Mouse (Mus musculus) G1E (cell line): ENCODE data around the gene Eif3f. TPM values are rescaled to one million over a fixed set of nuclear protein-coding genes. Genes with fewer than 3 reads are reported as not detected.

Experiments used
- ATAC-seq: 2 replicates; pipeline ENCODE4 v1.8.0; 2016; ENCODE audit warnings: mild to moderate bottlenecking; ENCODE audit not compliant: insufficient number of reproducible peaks, poor library complexity, low FRiP score, severe bottlenecking; ENCODE audit errors: extremely low read depth
- DNase-seq: peaks from one replicate; pipeline ENCODE4 v3.0.0; 2012; ENCODE audit warnings: low spot score
- H3K27me3 ChIP-seq: 2 replicates; pipeline ENCODE4 v1.6.1; 2012; ENCODE audit warnings: mild to moderate bottlenecking, low read length, inconsistent platforms; ENCODE audit not compliant: insufficient read depth
- H3K36me3 ChIP-seq: replicated peaks from 2 replicates; pipeline ENCODE3; 2012; ENCODE audit warnings: mild to moderate bottlenecking, inconsistent platforms
- H3K4me1 ChIP-seq: 2 replicates; pipeline ENCODE4 v1.6.1; 2012; ENCODE audit warnings: low read depth, low read length, inconsistent platforms, mixed read lengths; ENCODE audit not compliant: insufficient read depth
- H3K4me3 ChIP-seq: 2 replicates; pipeline ENCODE4 v1.5.1; 2012; ENCODE audit warnings: low read depth, mild to moderate bottlenecking, inconsistent platforms, low read length, moderate library complexity, mixed read lengths
- H3K9me3 ChIP-seq: replicated peaks from 2 replicates; pipeline ENCODE4 v1.6.1; 2012; ENCODE audit warnings: inconsistent platforms
- CTCF ChIP-seq: IDR thresholded peaks from 2 replicates; pipeline ENCODE4 v1.5.1; 2012; ENCODE audit warnings: low read depth, low read length, inconsistent platforms, mixed read lengths
- GATA1 ChIP-seq: IDR thresholded peaks from 2 replicates; pipeline ENCODE4 v1.6.1; 2012; ENCODE audit warnings: borderline replicate concordance, low read length, inconsistent platforms, mixed read lengths
- GATA2 ChIP-seq: IDR thresholded peaks from 2 replicates; pipeline ENCODE4 v1.6.1; 2012; ENCODE audit warnings: low read depth, low read length, inconsistent platforms, borderline replicate concordance
- POLR2AphosphoS5 ChIP-seq: IDR thresholded peaks from 2 replicates; pipeline ENCODE4 v1.6.1; 2012; ENCODE audit warnings: low read depth, low read length, inconsistent platforms; ENCODE audit not compliant: insufficient replicate concordance
- TAL1 ChIP-seq: conservative IDR thresholded peaks from 2 replicates; pipeline ENCODE4 v1.6.1; 2012; ENCODE audit warnings: low read depth, low read length, inconsistent platforms, mixed read lengths
- polyA plus RNA-seq: library from polyadenylated mRNA; stranded (reverse); fragments of >175 nt; gene quantifications from 2 replicates; pipeline ENCODE4 v1.2.3, GENCODE M21; 2012
- total RNA-seq, 2 experiments: library from RNA; stranded (forward) in 1 of 2; stranded (reverse) in 1 of 2; fragments of 200-1000 nt in 1 of 2; fragments of >200 nt in 1 of 2; fragmentation: Nextera tagmentation in 1 of 2; gene quantifications; 2 replicates each; pipeline ENCODE4 v1.2.3; 2014 to 2017

Gene Eif3f
- total and polyA plus RNA-seq, 3 experiments = 111 to 677 (median 223) TPM

- no peak for ATAC-seq
- H3K4me3 ChIP-seq = no peak overlapping the region
Measured at GRCm38 (mm10) chr7:108957734-108958133, 23.5 kb downstream of the Eif3f start.

DNA sequence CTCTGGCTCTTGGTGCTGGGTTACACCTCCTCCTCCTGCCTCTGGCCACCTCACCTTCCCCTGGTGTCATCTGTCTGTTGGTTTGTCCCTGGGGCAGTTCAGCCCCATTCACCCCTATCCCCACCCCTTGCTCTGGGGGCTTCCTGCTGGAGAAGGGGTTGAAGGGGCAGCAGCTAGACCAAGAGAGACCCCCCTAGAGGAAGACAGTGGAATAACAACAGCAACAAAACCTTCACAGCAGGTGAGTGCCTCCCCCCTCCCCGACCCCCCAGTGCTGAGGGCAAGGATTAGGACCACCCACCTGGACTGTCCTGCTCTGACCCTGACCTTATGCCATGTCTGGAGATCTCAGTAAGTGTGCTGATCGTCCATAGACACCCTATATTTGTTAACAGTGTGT, 31.8 kb downstream of the Eif3f start:
- no peaks in the 10 kb centered on the region for H3K36me3 ChIP-seq
- TF ChIP-seq POLR2AphosphoS5 (no peak), CTCF (peak; percentile 58)
- no peaks in the 10 kb centered on the region for H3K9me3 ChIP-seq
- no peak overlapping the region for H3K4me3 ChIP-seq
- DNase-seq (no peak), ATAC-seq (no peak; the same call in 1 of the 2 replicates)
- H3K4me1 ChIP-seq = no peaks in the 10 kb centered on the region
- peaks cover 5% of the 10 kb centered on the region for H3K27me3 ChIP-seq

More at GRCm38 (mm10) chr7:108957734-108958133, 23.5 kb downstream of the Eif3f start:
- TF ChIP-seq GATA2 = no peak
- Histone ChIP-seq H3K4me1 (no peaks in the 10 kb centered on the region), H3K27me3 (peaks cover 6% of the 10 kb centered on the region; the same call in 1 of the 2 replicates), H3K36me3 (no peaks in the 10 kb centered on the region), H3K9me3 (no peaks in the 10 kb centered on the region)
- DNase-seq = no peak

DNA sequence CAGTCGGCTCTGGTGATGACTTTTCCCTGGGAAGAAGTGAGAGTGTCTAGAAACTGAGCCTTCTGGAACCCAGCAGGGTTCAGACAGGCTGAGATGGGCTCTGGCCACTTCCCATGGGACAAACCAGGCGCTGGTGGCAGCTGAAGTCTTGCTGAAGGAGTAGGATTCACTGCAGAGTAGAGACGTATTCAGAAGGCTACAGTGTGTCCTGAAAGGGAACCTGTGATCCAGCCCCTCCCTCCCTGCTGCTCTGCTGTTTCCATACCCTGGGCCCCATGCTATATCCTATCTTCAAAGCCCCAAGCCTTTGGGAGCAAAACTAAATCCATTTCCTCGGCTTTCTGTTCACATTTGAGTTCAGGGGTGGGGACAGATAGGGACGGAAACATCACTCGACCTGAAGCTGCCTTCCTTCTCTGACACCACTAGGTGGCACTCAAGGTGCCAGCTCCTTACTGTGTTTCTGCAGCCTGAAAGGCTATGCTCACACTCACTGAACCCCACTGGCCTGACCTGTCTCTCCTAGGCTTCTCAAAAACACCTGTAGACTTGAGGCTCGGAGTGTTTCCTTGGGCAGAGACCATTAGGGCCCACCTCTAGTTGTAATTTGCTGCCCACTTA, 32.6 kb downstream of the Eif3f start:
- H3K4me1 ChIP-seq = no peaks in the 10 kb centered on the region
- DNase-seq (peak; percentile 16), ATAC-seq (peak; percentile 72)
- no peak overlapping the region for H3K4me3 ChIP-seq
- peak; percentile 82 for TF ChIP-seq CTCF
- TF ChIP-seq GATA1 = no peak
- H3K27me3 ChIP-seq = peaks cover 5% of the 10 kb centered on the region
- no peaks in the 10 kb centered on the region for H3K36me3 ChIP-seq
- H3K9me3 ChIP-seq = no peaks in the 10 kb centered on the region

DNA sequence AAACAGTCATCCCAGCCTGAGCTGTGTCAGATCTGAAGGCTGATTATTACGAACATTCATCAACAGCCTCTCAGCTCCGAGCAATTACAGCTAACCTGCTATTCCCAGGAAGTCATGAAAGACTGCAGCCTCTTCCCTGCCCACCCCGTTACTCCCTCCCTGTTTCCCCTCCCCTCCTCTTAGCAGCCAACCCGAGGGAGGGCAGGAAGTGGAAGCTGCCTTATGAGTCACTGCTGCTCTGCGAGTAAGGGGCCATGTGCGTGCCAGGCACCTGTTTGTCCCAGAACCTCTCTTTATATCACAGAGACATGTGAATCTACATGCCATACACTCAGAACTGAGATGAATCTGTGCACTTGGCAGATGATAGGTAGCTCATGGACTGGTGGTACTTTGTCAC, 34.0 kb downstream of the Eif3f start:
- Histone ChIP-seq H3K4me1 (no peaks in the 10 kb centered on the region), H3K36me3 (no peaks in the 10 kb centered on the region), H3K27me3 (peaks cover 8% of the 10 kb centered on the region), H3K4me3 (no peak overlapping the region), H3K9me3 (no peaks in the 10 kb centered on the region)
- no peak for TF ChIP-seq GATA2
- TF ChIP-seq GATA1 = no peak
- no peak for TF ChIP-seq CTCF
- no peak for TF ChIP-seq POLR2AphosphoS5
- no peak for TF ChIP-seq TAL1
- DNase-seq (no peak), ATAC-seq (no peak)

- no peak for TF ChIP-seq GATA1
- TF ChIP-seq GATA2 = no peak
- no peak for TF ChIP-seq TAL1
- TF ChIP-seq CTCF = no peak
- TF ChIP-seq POLR2AphosphoS5 = no peak
- ATAC-seq (no peak), DNase-seq (no peak)
- Histone ChIP-seq H3K36me3 (no peaks in the 10 kb centered on the region), H3K9me3 (no peaks in the 10 kb centered on the region), H3K27me3 (peaks cover 8% of the 10 kb centered on the region), H3K4me1 (no peaks in the 10 kb centered on the region), H3K4me3 (no peak overlapping the region)
Measured at GRCm38 (mm10) chr7:108972273-108972672, 38.1 kb downstream of the Eif3f start.

GRCm38 (mm10) chr7:108985934-108986708, 51.9 kb downstream of the Eif3f start:
- no peak for ATAC-seq
- H3K27me3 ChIP-seq = no peaks in the 10 kb centered on the region
- no peak overlapping the region for H3K4me3 ChIP-seq
- H3K36me3 ChIP-seq = no peaks in the 10 kb centered on the region
- H3K9me3 ChIP-seq = no peaks in the 10 kb centered on the region
- no peak for TF ChIP-seq CTCF
- no peak for TF ChIP-seq TAL1
- no peak for TF ChIP-seq POLR2AphosphoS5
- TF ChIP-seq GATA1 = no peak
- TF ChIP-seq GATA2 = no peak
- no peaks in the 10 kb centered on the region for H3K4me1 ChIP-seq
- no peak for DNase-seq

- H3K9me3 ChIP-seq = no peaks in the 10 kb centered on the region
- H3K27me3 ChIP-seq = no peaks in the 10 kb centered on the region
- H3K36me3 ChIP-seq = no peaks in the 10 kb centered on the region
- no peaks in the 10 kb centered on the region for H3K4me1 ChIP-seq
- DNase-seq = no peak
- ATAC-seq = no peak
- no peak for TF ChIP-seq TAL1
- H3K4me3 ChIP-seq = no peak overlapping the region
Measured at GRCm38 (mm10) chr7:108991207-108991606, 57.0 kb downstream of the Eif3f start.

Other genes with a start within 250 kb of the Eif3f start
- not detected in 2 replicates for gene Olfr512, start 221.1 kb upstream of the Eif3f start, total RNA-seq (2014; fragmentation: Nextera tagmentation)
- 0.33 TPM in 1 of 2 replicates, not detected in the other for gene Olfr512, start 221.1 kb upstream of the Eif3f start, total RNA-seq (2017)
- gene Olfr512, start 221.1 kb upstream of the Eif3f start, polyA plus RNA-seq = not detected in 2 replicates
- not detected in 2 replicates for gene Olfr513, start 183.4 kb upstream of the Eif3f start, total RNA-seq (2014; fragmentation: Nextera tagmentation)
- gene Olfr513, start 183.4 kb upstream of the Eif3f start, total RNA-seq (2017) = not detected in 2 replicates
- not detected in 2 replicates for gene Olfr513, start 183.4 kb upstream of the Eif3f start, polyA plus RNA-seq
- not detected in 2 replicates for gene Olfr514, start 108.4 kb upstream of the Eif3f start, total RNA-seq (2014; fragmentation: Nextera tagmentation)
- gene Olfr514, start 108.4 kb upstream of the Eif3f start, total RNA-seq (2017) = not detected in 2 replicates
- not detected in 2 replicates for gene Olfr514, start 108.4 kb upstream of the Eif3f start, polyA plus RNA-seq
- gene Olfr516, start 83.9 kb upstream of the Eif3f start, total RNA-seq (2014; fragmentation: Nextera tagmentation) = not detected in 2 replicates
- gene Olfr516, start 83.9 kb upstream of the Eif3f start, total RNA-seq (2017) = 0.05 and 0.12 TPM in 2 replicates
- not detected in 2 replicates for gene Olfr516, start 83.9 kb upstream of the Eif3f start, polyA plus RNA-seq
- not detected in 2 replicates for gene Olfr517, start 62.0 kb upstream of the Eif3f start, total RNA-seq (2014; fragmentation: Nextera tagmentation)
- gene Olfr517, start 62.0 kb upstream of the Eif3f start, total RNA-seq (2017) = 0.05 TPM in 1 of 2 replicates, not detected in the other
- not detected in 2 replicates for gene Olfr517, start 62.0 kb upstream of the Eif3f start, polyA plus RNA-seq
- gene Olfr518, start 49.4 kb upstream of the Eif3f start, total RNA-seq (2014; fragmentation: Nextera tagmentation) = not detected in 2 replicates
- 0.16 TPM in 1 of 2 replicates, not detected in the other for gene Olfr518, start 49.4 kb upstream of the Eif3f start, total RNA-seq (2017)
- not detected in 2 replicates for gene Olfr518, start 49.4 kb upstream of the Eif3f start, polyA plus RNA-seq
- not detected in 2 replicates for gene Olfr519, start 40.0 kb upstream of the Eif3f start, total RNA-seq (2014; fragmentation: Nextera tagmentation)
- gene Olfr519, start 40.0 kb upstream of the Eif3f start, total RNA-seq (2017) = not detected in 2 replicates
- not detected in 2 replicates for gene Olfr519, start 40.0 kb upstream of the Eif3f start, polyA plus RNA-seq
- 4.7 and 5.3 TPM in 2 replicates for gene Nlrp10, start 4.2 kb upstream of the Eif3f start, total RNA-seq (2014; fragmentation: Nextera tagmentation)
- 6.0 and 8.2 TPM in 2 replicates for gene Nlrp10, start 4.2 kb upstream of the Eif3f start, total RNA-seq (2017)
- 0.31 and 0.52 TPM in 2 replicates for gene Nlrp10, start 4.2 kb upstream of the Eif3f start, polyA plus RNA-seq
- 0.75 TPM in 1 of 2 replicates, not detected in the other for gene Tub, start 15.9 kb downstream of the Eif3f start, total RNA-seq (2014; fragmentation: Nextera tagmentation)
- 0.06 and 0.16 TPM in 2 replicates for gene Tub, start 15.9 kb downstream of the Eif3f start, total RNA-seq (2017)
- gene Tub, start 15.9 kb downstream of the Eif3f start, polyA plus RNA-seq = not detected in 2 replicates
- gene Ric3, start 148.9 kb downstream of the Eif3f start, total RNA-seq (2014; fragmentation: Nextera tagmentation) = 0.68 TPM in 1 of 2 replicates, not detected in the other
- 0.06 and 0.27 TPM in 2 replicates for gene Ric3, start 148.9 kb downstream of the Eif3f start, total RNA-seq (2017)
- not detected in 2 replicates for gene Ric3, start 148.9 kb downstream of the Eif3f start, polyA plus RNA-seq
- not detected in 2 replicates for gene Lmo1, start 240.8 kb downstream of the Eif3f start, total RNA-seq (2014; fragmentation: Nextera tagmentation)
- gene Lmo1, start 240.8 kb downstream of the Eif3f start, total RNA-seq (2017) = 0.12 TPM in 1 of 2 replicates, not detected in the other
- not detected in 2 replicates for gene Lmo1, start 240.8 kb downstream of the Eif3f start, polyA plus RNA-seq